Mouse (Mus musculus) hindbrain, embryonic 11.5 days (tissue): ENCODE results near the gene Ccdc103. TPM values are rescaled to one million over a fixed set of nuclear protein-coding genes. Genes with fewer than 3 reads are reported as not detected.
A peak's percentile ranks its signal among the peaks of the same experiment; 100 is the strongest.

Experiments
- ATAC-seq: fragments of 200-750 bp; cut with Nextera tagmentation; 2 replicates; pipeline ENCODE4 v1.8.0; 2017; ENCODE audit warnings: mild to moderate bottlenecking, moderate TSS enrichment, moderate library complexity; ENCODE audit not compliant: low FRiP score
- DNase-seq: peaks from one replicate; pipeline ENCODE4 v3.0.0-alpha.2; 2015; ENCODE audit warnings: low spot score
- H3K27ac ChIP-seq: fragments of 300-500 bp; sonication (generic); 2 replicates; pipeline ENCODE4 v1.5.1; 2014; ENCODE audit warnings: mild to moderate bottlenecking, low read depth, low read length
- H3K27me3 ChIP-seq: fragments of 300-500 bp; sonication (generic); 2 replicates; pipeline ENCODE4 v1.6.1; 2014; ENCODE audit warnings: mild to moderate bottlenecking, low read length, moderate library complexity, mixed read lengths; ENCODE audit not compliant: control insufficient read depth, insufficient read depth
- H3K36me3 ChIP-seq: fragments of 300-500 bp; sonication (generic); 2 replicates; pipeline ENCODE4 v1.6.1; 2014; ENCODE audit warnings: mild to moderate bottlenecking, low read length, moderate library complexity, mixed read lengths; ENCODE audit not compliant: control insufficient read depth, insufficient read depth
- H3K4me1 ChIP-seq: fragments of 300-500 bp; sonication (generic); replicated peaks from 2 replicates; pipeline ENCODE4 v1.6.1; 2014; ENCODE audit warnings: low read length, mixed read lengths; ENCODE audit not compliant: control insufficient read depth, insufficient read depth
- H3K4me2 ChIP-seq: fragments of 300-500 bp; sonication (generic); replicated peaks from 2 replicates; pipeline ENCODE4 v1.6.1; 2014; ENCODE audit warnings: mild to moderate bottlenecking, low read depth, low read length
- H3K4me3 ChIP-seq: fragments of 300-500 bp; sonication (generic); 2 replicates; pipeline ENCODE4 v1.5.1; 2014; ENCODE audit warnings: low read depth, low read length
- H3K9ac ChIP-seq: fragments of 300-500 bp; sonication (generic); 2 replicates; pipeline ENCODE4 v1.6.1; 2014; ENCODE audit warnings: low read depth, low read length
- H3K9me3 ChIP-seq: fragments of 300-500 bp; sonication (generic); 2 replicates; pipeline ENCODE4 v1.6.1; 2016; ENCODE audit warnings: low read length; ENCODE audit not compliant: control insufficient read depth
- WGBS: fragments of 180-500 bp; shearing (Covaris S2); extraction: QIAGEN DNeasy Blood & Tissue Kit; methylation state at CpG from one replicate; pipeline ENCODE4 v1.1.7; 2014; 5-methylcytosine and 5-hydroxymethylcytosine counted together
- polyA plus RNA-seq: library from polyadenylated mRNA; unstranded; fragments of >200 nt; fragmentation: Nextera tagmentation; extraction: Ambion mirVana; gene quantifications from 2 replicates; pipeline ENCODE4 v1.2.1, GENCODE M21; 2014

Gene Ccdc103
- polyA plus RNA-seq, 1 experiment from 2014 or later, result 2.0 TPM

DNA sequence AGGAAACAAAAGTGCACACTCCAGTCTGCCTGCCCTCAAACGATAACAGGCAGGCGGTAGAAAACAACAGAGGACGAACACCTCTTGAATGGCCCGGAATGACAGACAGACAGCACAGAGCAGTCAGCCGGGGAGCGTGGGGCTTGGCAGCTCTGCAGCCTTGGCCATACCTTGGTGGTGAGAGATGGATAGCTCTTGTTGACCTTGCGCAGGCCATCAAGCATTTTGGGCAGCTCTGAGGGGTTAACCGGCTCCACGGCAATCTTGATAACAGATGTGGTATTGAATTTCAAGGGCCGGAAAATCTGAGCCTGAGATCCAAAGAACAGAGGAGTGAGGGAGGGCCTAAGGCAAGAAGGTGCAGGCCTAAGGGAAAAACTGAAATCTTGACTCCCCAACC is 35.1 kb upstream of the Ccdc103 start:
- no peaks in the 10 kb centered on the region for H3K4me1 ChIP-seq

DNA sequence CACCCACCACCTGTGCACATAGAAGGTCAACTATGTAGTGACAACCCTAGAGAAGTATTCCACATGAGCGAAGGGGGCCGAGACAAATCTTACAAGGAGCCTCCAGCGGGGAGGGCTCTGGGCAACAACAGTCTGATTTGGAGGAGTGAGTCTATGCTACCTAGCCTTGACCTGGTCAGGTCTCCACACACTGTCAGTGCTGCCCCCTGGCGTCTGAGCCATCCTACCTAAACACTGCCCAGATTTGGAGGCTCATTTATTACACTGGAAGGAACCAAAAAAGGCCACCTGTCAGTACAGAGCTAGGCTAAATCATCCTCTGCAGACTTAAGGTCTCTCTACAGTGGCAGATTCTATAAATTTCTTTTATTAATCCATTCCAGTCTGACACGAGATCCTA is 29.1 kb upstream of the Ccdc103 start:
- WGBS, result 75% methylated on average over 5 of the region's 5 CpGs
- no peak overlapping the region for H3K27ac ChIP-seq
- no peaks in the 10 kb centered on the region for H3K27me3 ChIP-seq
- H3K36me3 ChIP-seq, result peaks cover 15% of the 10 kb centered on the region
- no peaks in the 10 kb centered on the region for H3K4me1 ChIP-seq
- no peak overlapping the region for H3K4me2 ChIP-seq
- no peak overlapping the region for H3K9ac ChIP-seq
- H3K4me3 ChIP-seq, result no peak overlapping the region
- H3K9me3 ChIP-seq, result no peaks in the 10 kb centered on the region
- ATAC-seq (no peak), DNase-seq (peak; percentile 76)

More for the DNA sequence above, 35.1 kb upstream of the Ccdc103 start:
- Histone ChIP-seq H3K4me3 (no peak overlapping the region), H3K4me2 (no peak overlapping the region), H3K27ac (no peak overlapping the region), H3K9ac (no peak overlapping the region), H3K36me3 (peaks cover 34% of the 10 kb centered on the region), H3K9me3 (no peaks in the 10 kb centered on the region), H3K27me3 (no peaks in the 10 kb centered on the region)
- no peak for DNase-seq
- no peak for ATAC-seq
- WGBS, result 79% methylated on average over 10 of the region's 10 CpGs

DNA sequence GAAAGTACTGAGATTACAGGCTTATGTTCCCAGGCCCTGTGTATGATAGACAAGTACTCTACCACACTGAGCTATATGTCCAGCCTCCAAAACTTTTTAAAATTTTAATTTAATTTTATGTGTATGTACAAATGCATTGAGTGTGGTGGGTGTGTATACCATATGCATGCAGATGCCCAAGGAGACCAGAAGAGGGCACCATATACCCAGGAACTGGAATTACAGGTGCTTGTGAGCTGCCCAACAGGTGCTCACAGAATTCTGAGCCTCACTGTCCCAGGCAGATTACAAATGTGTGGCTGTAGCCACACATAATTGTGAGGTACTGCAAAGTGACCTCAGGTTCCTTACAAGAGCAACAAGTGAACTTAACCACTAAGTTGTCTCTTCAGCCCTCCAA is 27.2 kb upstream of the Ccdc103 start:
- Histone ChIP-seq H3K27me3 (no peaks in the 10 kb centered on the region), H3K9me3 (no peaks in the 10 kb centered on the region), H3K27ac (no peak overlapping the region), H3K9ac (no peak overlapping the region), H3K4me3 (no peak overlapping the region), H3K36me3 (peaks cover 10% of the 10 kb centered on the region), H3K4me1 (no peaks in the 10 kb centered on the region), H3K4me2 (no peak overlapping the region)
- no peak for ATAC-seq
- no peak for DNase-seq

DNA sequence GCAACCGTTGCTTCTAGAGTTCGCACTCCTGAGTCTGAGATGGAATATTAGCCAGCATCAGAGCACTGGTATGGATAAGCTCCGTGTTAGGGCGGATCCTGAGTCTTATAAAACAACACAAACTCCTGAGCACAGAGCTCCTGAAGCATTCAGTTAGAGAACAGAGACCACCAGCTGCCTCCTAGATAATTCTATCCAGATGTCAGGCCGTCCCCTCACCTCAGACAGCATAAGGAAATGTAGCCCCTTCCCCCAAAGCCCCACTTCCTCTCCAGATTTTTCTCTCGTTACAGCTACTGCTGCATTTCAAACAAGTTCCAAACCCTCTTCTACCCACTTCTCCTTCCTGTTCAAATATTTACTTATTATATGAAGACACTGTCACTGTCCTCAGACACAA is 25.1 kb upstream of the Ccdc103 start:
- no peaks in the 10 kb centered on the region for H3K9me3 ChIP-seq
- no peak for ATAC-seq
- DNase-seq, result peak; percentile 3
- no peak overlapping the region for H3K4me3 ChIP-seq
- H3K9ac ChIP-seq, result no peak overlapping the region
- no peak overlapping the region for H3K27ac ChIP-seq
- H3K27me3 ChIP-seq, result no peaks in the 10 kb centered on the region
- H3K4me1 ChIP-seq, result no peaks in the 10 kb centered on the region
- H3K4me2 ChIP-seq, result no peak overlapping the region
- peaks cover 10% of the 10 kb centered on the region for H3K36me3 ChIP-seq
- WGBS, result 71% methylated on average over 6 of the region's 6 CpGs

DNA sequence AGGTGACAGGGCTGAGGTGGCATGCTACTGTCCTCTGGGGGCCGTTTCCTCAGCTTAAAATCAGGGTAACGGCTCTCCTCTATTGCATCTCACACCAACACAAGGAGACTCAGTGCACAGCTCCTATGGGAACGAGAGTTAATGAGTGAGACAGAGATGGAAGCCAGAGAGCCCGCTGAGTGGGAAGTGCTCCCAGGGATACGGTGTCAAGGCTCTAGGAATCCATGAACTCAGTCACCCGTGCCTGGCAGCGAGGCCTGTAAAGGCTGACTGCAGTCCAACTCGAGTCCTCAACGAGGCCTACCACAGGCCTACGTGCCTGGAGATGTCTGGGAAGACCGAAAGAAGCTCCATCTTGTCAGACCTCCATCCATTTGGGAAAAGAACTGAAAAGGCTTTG is 22.1 kb upstream of the Ccdc103 start:
- 87% methylated on average over 11 of the region's 11 CpGs for WGBS
- H3K4me1 ChIP-seq, result no peaks in the 10 kb centered on the region
- no peak overlapping the region for H3K27ac ChIP-seq
- no peak overlapping the region for H3K4me3 ChIP-seq
- DNase-seq (no peak), ATAC-seq (no peak)
- peaks cover 7% of the 10 kb centered on the region for H3K36me3 ChIP-seq
- no peaks in the 10 kb centered on the region for H3K9me3 ChIP-seq
- no peak overlapping the region for H3K9ac ChIP-seq
- H3K4me2 ChIP-seq, result no peak overlapping the region
- no peaks in the 10 kb centered on the region for H3K27me3 ChIP-seq

DNA sequence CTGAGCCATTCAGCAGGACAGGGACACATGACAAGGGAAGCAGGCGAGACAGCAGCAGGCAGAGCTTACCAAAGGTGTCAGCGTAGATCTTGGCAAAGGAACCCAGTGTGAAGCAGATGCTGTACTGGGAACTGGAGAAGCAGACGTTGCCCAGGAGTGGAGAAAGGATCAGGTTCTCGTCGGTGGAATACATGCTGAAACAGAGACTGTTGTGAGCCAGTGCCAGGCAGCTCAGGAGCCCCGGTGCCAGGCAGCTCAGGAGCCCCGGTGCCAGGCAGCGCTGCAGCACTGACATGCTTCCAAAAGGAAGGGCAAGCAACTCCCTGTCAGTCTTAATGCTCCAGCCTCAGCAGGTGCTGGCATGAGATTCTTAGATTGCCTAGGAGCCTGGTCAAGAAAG is 21.1 kb upstream of the Ccdc103 start:
- 93% methylated on average over 8 of the region's 8 CpGs for WGBS
- H3K4me1 ChIP-seq, result no peaks in the 10 kb centered on the region
- no peaks in the 10 kb centered on the region for H3K27me3 ChIP-seq
- H3K4me2 ChIP-seq, result no peak overlapping the region
- no peak overlapping the region for H3K27ac ChIP-seq
- H3K9me3 ChIP-seq, result no peaks in the 10 kb centered on the region
- no peak overlapping the region for H3K4me3 ChIP-seq
- peaks cover 7% of the 10 kb centered on the region for H3K36me3 ChIP-seq
- ATAC-seq (no peak), DNase-seq (no peak)
- no peak overlapping the region for H3K9ac ChIP-seq

DNA sequence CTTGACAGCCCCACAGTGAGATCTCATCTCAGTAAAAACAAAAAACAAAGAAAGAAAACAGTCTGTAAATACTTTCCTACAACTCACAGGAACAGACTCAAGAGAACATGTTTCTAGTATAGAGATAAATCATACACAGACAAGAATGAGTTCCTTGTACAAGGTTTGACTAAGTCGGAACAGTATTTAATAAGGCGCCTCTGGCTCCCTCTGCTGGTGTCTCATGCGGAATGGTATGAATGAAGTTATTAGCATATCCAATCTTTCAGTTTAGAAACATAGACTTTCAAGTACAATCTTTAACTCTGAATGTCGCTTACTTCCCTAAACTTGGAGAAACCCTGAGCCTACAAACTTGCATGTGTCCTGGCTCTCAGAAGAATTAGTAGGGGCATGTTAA is 16.7 kb upstream of the Ccdc103 start:
- WGBS, result 53% methylated on average over 4 of the region's 4 CpGs
- ATAC-seq, result no peak
- no peak overlapping the region for H3K4me3 ChIP-seq
- H3K27me3 ChIP-seq, result no peaks in the 10 kb centered on the region
- H3K36me3 ChIP-seq, result peaks cover 12% of the 10 kb centered on the region
- no peaks in the 10 kb centered on the region for H3K9me3 ChIP-seq
- peak; percentile 87 for DNase-seq
- no peak overlapping the region for H3K4me2 ChIP-seq
- H3K27ac ChIP-seq, result no peak overlapping the region
- H3K4me1 ChIP-seq, result no peaks in the 10 kb centered on the region
- H3K9ac ChIP-seq, result no peak overlapping the region

DNA sequence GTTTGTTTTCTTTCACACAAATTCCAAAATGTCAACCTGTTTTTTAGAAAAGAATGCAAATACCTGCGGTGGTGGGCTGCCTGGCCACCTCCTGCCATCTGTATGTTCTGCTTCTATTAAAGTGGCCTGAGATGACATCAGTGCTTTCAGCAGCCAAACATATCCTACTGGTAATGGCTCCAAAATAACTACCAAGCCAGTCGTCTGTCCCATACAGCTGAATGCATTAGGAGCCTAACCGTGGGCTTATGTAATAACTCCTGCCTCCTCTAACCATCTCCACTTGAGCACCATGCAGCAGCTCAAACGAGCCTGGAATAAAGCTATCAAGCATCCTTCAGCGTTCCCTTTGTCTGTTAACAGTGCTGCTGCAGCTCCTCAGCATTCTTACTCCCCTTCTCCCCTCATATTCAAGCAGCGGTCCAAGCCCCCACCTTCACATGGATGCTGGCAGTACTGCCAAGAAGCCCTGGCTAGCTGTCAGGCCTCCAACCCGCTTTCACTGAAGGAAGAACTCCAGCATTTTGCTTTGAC is 6.1 kb upstream of the Ccdc103 start:
- Histone ChIP-seq H3K9me3 (no peaks in the 10 kb centered on the region), H3K36me3 (peaks cover 7% of the 10 kb centered on the region; the same call in 1 of the 2 replicates)
- WGBS, result 91% methylated on average over 7 of the region's 7 CpGs

DNA sequence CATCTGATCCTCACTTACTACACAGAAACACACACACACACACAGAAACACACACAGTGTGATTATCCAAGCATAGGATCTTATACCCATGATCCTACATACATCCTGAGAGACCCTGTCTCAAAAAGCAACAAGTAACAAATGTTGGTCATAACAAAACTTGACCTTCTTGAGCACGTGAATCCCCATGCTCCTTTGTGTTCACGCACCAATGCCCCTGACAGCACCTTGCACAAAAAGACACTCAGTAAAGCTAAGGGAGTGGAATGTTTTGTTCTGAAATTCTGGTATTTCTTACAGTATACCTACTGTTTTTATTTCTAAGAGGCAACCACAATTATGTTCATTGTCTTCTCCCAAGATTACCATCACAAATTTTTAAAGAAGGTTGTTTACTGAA is 1.4 kb upstream of the Ccdc103 start:
- Histone ChIP-seq H3K27me3 (no peaks in the 10 kb centered on the region), H3K36me3 (0 out of 2 replicates have a peak, but pooled peaks cover 2% of the 10 kb centered on the region), H3K4me2 (peak overlapping the region; percentile 69; the same call in 1 of the 2 replicates), H3K27ac (no peak overlapping the region), H3K9ac (peak overlapping the region; percentile 23), H3K4me3 (peak overlapping the region; percentile 75), H3K4me1 (0 out of 2 replicates have a peak, but pooled peaks cover 2% of the 10 kb centered on the region), H3K9me3 (no peaks in the 10 kb centered on the region)
- DNase-seq (no peak), ATAC-seq (no peak)
- WGBS, result 65% methylated on average over 2 of the region's 2 CpGs

More for the DNA sequence above, 6.1 kb upstream of the Ccdc103 start:
- Histone ChIP-seq H3K4me2 (no peak overlapping the region), H3K9ac (no peak overlapping the region), H3K27me3 (no peaks in the 10 kb centered on the region), H3K4me1 (no peaks in the 10 kb centered on the region), H3K4me3 (no peak overlapping the region), H3K27ac (no peak overlapping the region)
- no peak for DNase-seq
- ATAC-seq, result no peak
